Mouse (Mus musculus) heart, embryonic 10.5 days (tissue): ENCODE data around the gene Gm4836. TPM values are rescaled to one million over a fixed set of nuclear protein-coding genes. Genes with fewer than 3 reads are reported as not detected.
"Not testable (repeated sequence)": the region's sequence is repeated elsewhere in the genome, so short reads cannot be mapped to it uniquely, and the experiment has no call there.

Experiments used
- DNase-seq: peaks from one replicate; pipeline ENCODE4 v3.0.0-alpha.2; 2017; ENCODE audit warnings: low spot score
- H3K27ac ChIP-seq: fragments of 300-500 bp; sonication (generic); 2 replicates; pipeline ENCODE4 v1.5.1; 2016; ENCODE audit warnings: mild to moderate bottlenecking
- H3K27me3 ChIP-seq: fragments of 300-500 bp; sonication (generic); 2 replicates; pipeline ENCODE4 v1.6.1; 2016; ENCODE audit warnings: mild to moderate bottlenecking; ENCODE audit not compliant: poor library complexity, insufficient read depth, severe bottlenecking
- H3K36me3 ChIP-seq: fragments of 300-500 bp; sonication (generic); 2 replicates; pipeline ENCODE4 v1.6.1; 2016; ENCODE audit warnings: mild to moderate bottlenecking, moderate library complexity
- H3K4me1 ChIP-seq: fragments of 300-500 bp; sonication (generic); 2 replicates; pipeline ENCODE4 v1.6.1; 2016; ENCODE audit warnings: mild to moderate bottlenecking
- H3K4me3 ChIP-seq: fragments of 300-500 bp; sonication (generic); 2 replicates; pipeline ENCODE4 v1.5.1; 2016; ENCODE audit warnings: mild to moderate bottlenecking, moderate library complexity
- H3K9me3 ChIP-seq: fragments of 300-500 bp; sonication (generic); 2 replicates; pipeline ENCODE4 v1.6.1; 2016; ENCODE audit warnings: mild to moderate bottlenecking, moderate library complexity
- WGBS: fragments of 180-500 bp; shearing (Covaris S2); methylation state at CpG from one replicate; pipeline ENCODE4 v1.1.7; 2016; 5-methylcytosine and 5-hydroxymethylcytosine counted together
- polyA plus RNA-seq: library from polyadenylated mRNA; unstranded; fragments of >200 nt; fragmentation: Nextera tagmentation; extraction: Ambion mirVana; gene quantifications from 2 replicates; pipeline ENCODE4 v1.2.1, GENCODE M21; 2016

Gm4836 gene
- not detected in 2 replicates for polyA plus RNA-seq

- H3K4me1 ChIP-seq, H3K27me3 ChIP-seq, H3K9me3 ChIP-seq, DNase-seq, H3K27ac ChIP-seq, H3K4me3 ChIP-seq, H3K36me3 ChIP-seq: not testable (repeated sequence)
- no CpG with 5 or more reads among the region's 6 CpGs for WGBS
Observed at GRCm38 (mm10) chrX:28293532-28293931, at the start of gene Gm4836. Gene Gm4836 (minus strand): TSS chrX:28293632.
